Mouse (Mus musculus): ENCODE results near the gene Med6. TPM values are rescaled to one million over a fixed set of nuclear protein-coding genes. Genes with fewer than 3 reads are reported as not detected.
A peak's percentile ranks its signal among the peaks of the same experiment; 100 is the strongest.

Med6 gene
- polyA plus RNA-seq (2014; fragmentation: Nextera tagmentation; extraction: Ambion mirVana) = 77.1 and 82.1 TPM in 2 replicates

DNA sequence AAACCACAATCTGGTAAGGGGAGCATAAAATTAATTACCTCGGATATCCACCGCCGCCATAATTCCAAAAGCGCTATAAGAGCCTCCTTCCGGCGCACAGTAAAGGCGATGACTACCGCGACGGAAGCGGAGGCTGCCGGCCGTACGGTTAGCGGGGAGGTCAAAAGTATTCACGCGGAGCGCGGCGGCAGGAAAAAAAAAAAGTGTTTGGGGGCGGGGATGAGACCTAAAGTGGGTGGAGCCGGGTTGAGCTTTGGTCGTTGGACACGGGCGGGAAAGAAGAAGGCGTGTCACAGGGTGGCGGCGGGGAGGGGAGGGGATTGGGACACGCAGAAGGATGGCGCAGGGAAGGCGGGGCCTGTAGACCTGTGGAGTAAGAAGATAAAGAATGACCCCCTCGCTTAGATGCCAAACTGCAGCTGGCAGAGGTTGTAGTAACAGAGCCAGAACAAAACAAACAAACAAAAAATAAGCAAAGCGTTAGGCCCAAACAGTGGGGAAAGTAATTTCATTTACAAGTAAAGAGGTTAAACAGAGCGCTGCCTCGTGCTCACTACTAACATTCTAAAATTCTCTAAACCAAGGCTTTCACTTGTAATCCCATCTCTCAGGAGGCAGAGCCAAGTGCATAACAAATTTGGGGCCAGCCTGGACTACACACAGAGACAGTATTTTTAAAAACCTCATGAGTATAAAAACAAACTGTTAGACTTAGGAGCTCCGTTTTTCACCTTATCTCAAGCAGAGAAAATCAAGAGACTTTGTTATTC lies at the start of gene Med6:
Med6 (minus strand) TSS at position 107 of the 770 bp plus-strand sequence.
- no peak within 1 kb of the TSS for H3K27ac ChIP-seq (ENCODE audit: low read depth, low read length)
- WGBS = 4% methylated on average over 36 of the region's 36 CpGs
- ATAC-seq (ENCODE audit: insufficient read depth, low FRiP score, low TSS enrichment) = peak; percentile 96

DNA sequence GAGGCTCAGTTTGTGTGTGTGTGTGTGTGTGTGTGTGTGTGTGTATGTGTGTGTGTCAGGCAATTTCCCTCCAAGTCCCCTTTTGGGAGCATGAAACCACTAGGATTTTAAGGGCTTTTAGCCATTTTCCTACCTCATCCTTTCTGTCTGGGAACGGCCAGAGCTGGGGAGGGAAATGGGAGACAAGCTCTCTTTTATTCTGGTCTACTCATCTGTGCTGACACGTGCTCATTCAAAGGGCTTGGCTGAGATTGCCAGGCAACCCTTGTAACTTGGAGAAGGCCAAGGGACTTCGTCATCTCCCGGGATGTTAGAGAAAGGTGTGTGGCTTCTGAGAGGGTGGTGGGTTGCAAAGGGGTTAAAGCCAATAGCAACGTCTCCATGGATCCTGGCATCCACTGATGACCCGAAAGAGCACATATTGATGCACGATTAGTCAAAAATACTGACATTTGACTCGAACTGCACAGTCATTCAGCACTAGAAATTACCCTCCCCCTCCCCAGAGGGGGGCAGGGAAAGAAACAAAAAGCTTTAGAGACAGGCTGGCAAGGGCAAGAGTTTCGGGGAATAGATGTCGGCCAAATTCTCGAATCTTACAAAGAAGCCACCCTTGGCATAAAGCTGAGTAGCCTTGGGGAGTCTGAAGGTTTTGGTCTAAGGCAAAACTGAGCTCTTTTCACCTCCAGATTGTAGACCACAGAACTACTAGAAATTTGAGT lies 47.7 kb upstream of the Med6 start:
- H3K4me3 ChIP-seq (ENCODE audit: low read depth, low read length) = no peak overlapping the region
- H3K4me1 ChIP-seq (ENCODE audit: control insufficient read depth, insufficient read depth, low read length) = no peaks in the 10 kb centered on the region
- H3K9ac ChIP-seq (ENCODE audit: low read length) = no peak overlapping the region
- H3K36me3 ChIP-seq (ENCODE audit: control insufficient read depth, insufficient read depth, low read length) = no peaks in the 10 kb centered on the region
- H3K27ac ChIP-seq (ENCODE audit: low read depth, low read length) = no peak overlapping the region
- WGBS = 53% methylated on average over 11 of the region's 11 CpGs
- no peaks in the 10 kb centered on the region for H3K27me3 ChIP-seq (ENCODE audit: control insufficient read depth, insufficient read depth, low read length)
- no peaks in the 10 kb centered on the region for H3K9me3 ChIP-seq (ENCODE audit: control insufficient read depth, low read length)
- H3K4me2 ChIP-seq (ENCODE audit: low read depth) = no peak overlapping the region
- ATAC-seq (ENCODE audit: insufficient read depth, low FRiP score, low TSS enrichment) = no peak
- no peak for DNase-seq (ENCODE audit: low spot score)

More for the DNA sequence above, at the start of gene Med6:
- Histone ChIP-seq H3K9me3 (ENCODE audit: control insufficient read depth, low read length) (no peaks in the 10 kb centered on the region), H3K4me3 (ENCODE audit: low read depth, low read length) (peak within 1 kb of the TSS; percentile 59), H3K36me3 (ENCODE audit: control insufficient read depth, insufficient read depth, low read length) (no peaks in the 10 kb centered on the region), H3K4me2 (ENCODE audit: low read depth) (peak within 1 kb of the TSS; percentile 53), H3K27me3 (ENCODE audit: control insufficient read depth, insufficient read depth, low read length) (no peaks in the 10 kb centered on the region), H3K4me1 (ENCODE audit: control insufficient read depth, insufficient read depth, low read length) (no peaks in the 10 kb centered on the region), H3K9ac (ENCODE audit: low read length) (peak within 1 kb of the TSS; percentile 59)
- peak; percentile 98 for DNase-seq (ENCODE audit: low spot score)

DNA sequence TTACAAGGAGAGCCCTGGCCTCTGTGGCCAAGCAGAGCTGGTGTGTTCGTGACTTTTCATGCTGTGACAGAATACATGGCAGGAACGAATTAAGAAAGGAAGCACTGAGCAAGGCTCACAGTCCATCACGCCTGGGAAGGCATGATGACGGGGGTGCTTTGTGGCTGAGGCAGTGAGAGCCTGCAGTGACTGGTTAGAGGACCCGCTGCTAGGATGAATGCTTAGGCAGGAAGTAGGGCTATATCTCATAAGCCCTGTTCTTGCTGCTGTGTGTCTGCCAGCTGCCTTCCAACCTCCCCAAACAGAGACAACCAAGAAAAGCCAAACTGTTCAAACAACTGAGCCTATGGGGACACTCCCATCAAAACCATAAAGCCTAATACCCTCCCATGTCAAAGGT lies 45.8 kb upstream of the Med6 start:
- Histone ChIP-seq H3K36me3 (ENCODE audit: control insufficient read depth, insufficient read depth, low read length) (no peaks in the 10 kb centered on the region), H3K27me3 (ENCODE audit: control insufficient read depth, insufficient read depth, low read length) (no peaks in the 10 kb centered on the region), H3K4me1 (ENCODE audit: control insufficient read depth, insufficient read depth, low read length) (no peaks in the 10 kb centered on the region), H3K4me3 (ENCODE audit: low read depth, low read length) (no peak overlapping the region), H3K9ac (ENCODE audit: low read length) (no peak overlapping the region), H3K27ac (ENCODE audit: low read depth, low read length) (no peak overlapping the region), H3K9me3 (ENCODE audit: control insufficient read depth, low read length) (no peaks in the 10 kb centered on the region), H3K4me2 (ENCODE audit: low read depth) (no peak overlapping the region)
- DNase-seq (ENCODE audit: low spot score) = no peak
- no peak for ATAC-seq (ENCODE audit: insufficient read depth, low FRiP score, low TSS enrichment)
- 67% methylated on average over 5 of the region's 5 CpGs for WGBS

DNA sequence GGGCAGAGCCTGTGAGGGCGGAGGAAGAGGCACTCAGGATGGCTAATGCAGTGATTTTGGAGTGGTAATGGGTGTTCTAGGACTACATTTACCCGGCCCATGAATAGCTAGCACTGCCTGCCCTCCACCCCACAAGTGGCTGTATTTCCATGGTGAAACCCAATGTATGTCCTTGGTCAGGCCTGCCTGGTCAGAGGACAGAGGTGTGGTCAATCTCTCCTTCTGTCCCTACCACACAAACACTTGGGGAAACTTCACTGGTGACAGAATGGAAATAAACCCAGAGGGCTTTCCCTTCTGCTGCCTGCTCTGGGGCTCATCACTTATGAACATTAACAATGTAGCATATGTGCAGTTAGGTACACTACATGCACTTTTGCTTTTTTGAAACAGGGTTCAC lies 38.4 kb upstream of the Med6 start:
- Histone ChIP-seq H3K4me1 (ENCODE audit: control insufficient read depth, insufficient read depth, low read length) (peaks cover 4% of the 10 kb centered on the region; the same call in 1 of the 2 replicates), H3K4me2 (ENCODE audit: low read depth) (no peak overlapping the region), H3K27me3 (ENCODE audit: control insufficient read depth, insufficient read depth, low read length) (peaks cover 10% of the 10 kb centered on the region; the same call in 1 of the 2 replicates), H3K9ac (ENCODE audit: low read length) (no peak overlapping the region), H3K36me3 (ENCODE audit: control insufficient read depth, insufficient read depth, low read length) (no peaks in the 10 kb centered on the region), H3K4me3 (ENCODE audit: low read depth, low read length) (no peak overlapping the region), H3K27ac (ENCODE audit: low read depth, low read length) (no peak overlapping the region), H3K9me3 (ENCODE audit: control insufficient read depth, low read length) (no peaks in the 10 kb centered on the region)
- DNase-seq (ENCODE audit: low spot score) (no peak), ATAC-seq (ENCODE audit: insufficient read depth, low FRiP score, low TSS enrichment) (no peak)
- 75% methylated on average over 2 of the region's 2 CpGs for WGBS

GRCm38 (mm10) chr12:81631661-81632401 lies 37.0 kb upstream of the Med6 start:
- peak overlapping the region; percentile 97 for H3K4me2 ChIP-seq (ENCODE audit: low read depth)
- peak overlapping the region; percentile 80 for H3K9ac ChIP-seq (ENCODE audit: low read length)
- peak; percentile 37 for DNase-seq (ENCODE audit: low spot score)
- H3K27ac ChIP-seq (ENCODE audit: low read depth, low read length) = peak overlapping the region; percentile 1
- WGBS = 3% methylated on average over 30 of the region's 31 CpGs
- no peak for ATAC-seq (ENCODE audit: insufficient read depth, low FRiP score, low TSS enrichment)
- H3K9me3 ChIP-seq (ENCODE audit: control insufficient read depth, low read length) = no peaks in the 10 kb centered on the region
- H3K27me3 ChIP-seq (ENCODE audit: control insufficient read depth, insufficient read depth, low read length) = peaks cover 10% of the 10 kb centered on the region; the same call in 1 of the 2 replicates
- H3K36me3 ChIP-seq (ENCODE audit: control insufficient read depth, insufficient read depth, low read length) = no peaks in the 10 kb centered on the region
- H3K4me1 ChIP-seq (ENCODE audit: control insufficient read depth, insufficient read depth, low read length) = peaks cover 4% of the 10 kb centered on the region; the same call in 1 of the 2 replicates
- peak overlapping the region; percentile 61 for H3K4me3 ChIP-seq (ENCODE audit: low read depth, low read length)

DNA sequence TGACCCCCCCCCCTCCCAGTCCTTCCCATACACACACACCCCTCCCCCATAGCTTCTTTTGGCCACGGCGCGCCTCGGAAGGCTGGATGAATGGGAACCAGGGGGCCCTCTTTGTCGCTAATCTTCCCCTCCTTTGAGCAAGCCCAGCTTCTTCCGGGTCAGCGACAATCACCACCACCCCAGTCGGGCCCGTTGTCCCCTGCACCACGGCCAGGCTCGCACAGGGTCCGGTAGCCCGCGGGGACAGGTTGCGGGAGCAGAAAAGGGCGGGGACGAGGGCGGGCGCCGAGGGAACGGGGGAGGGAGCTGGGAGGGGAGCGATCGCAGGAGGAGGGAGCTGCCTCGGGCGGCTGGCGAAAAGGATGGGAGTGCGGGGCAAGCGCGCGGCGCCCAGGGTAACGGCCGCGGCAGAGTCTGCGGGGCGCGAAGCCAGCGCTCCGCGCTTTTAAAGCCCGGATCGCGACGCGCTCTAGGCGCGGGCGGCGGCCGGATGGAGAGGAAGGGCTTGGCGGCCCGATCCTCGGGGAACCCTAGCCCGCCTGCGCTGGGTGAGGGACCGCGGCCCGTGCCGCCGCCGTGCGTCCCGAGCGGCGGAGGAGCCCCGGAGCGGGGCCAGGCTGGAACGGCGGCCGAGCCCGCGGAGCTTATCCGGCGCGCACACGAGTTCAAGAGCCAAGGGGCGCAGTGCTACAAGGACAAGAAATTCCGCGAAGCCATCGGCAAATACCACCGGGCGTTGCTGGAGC lies 36.3 kb upstream of the Med6 start, which contains the start of gene Ttc9:
Ttc9 (plus strand) TSS at position 335 of the 746 bp plus-strand sequence.
- Histone ChIP-seq H3K27ac (ENCODE audit: low read depth, low read length) (peak within 1 kb of the TSS; percentile 1), H3K36me3 (ENCODE audit: control insufficient read depth, insufficient read depth, low read length) (no peaks in the 10 kb centered on the region), H3K4me1 (ENCODE audit: control insufficient read depth, insufficient read depth, low read length) (peaks cover 4% of the 10 kb centered on the region; the same call in 1 of the 2 replicates), H3K27me3 (ENCODE audit: control insufficient read depth, insufficient read depth, low read length) (peaks cover 10% of the 10 kb centered on the region; the same call in 1 of the 2 replicates), H3K9me3 (ENCODE audit: control insufficient read depth, low read length) (no peaks in the 10 kb centered on the region), H3K4me3 (ENCODE audit: low read depth, low read length) (peak within 1 kb of the TSS; percentile 61), H3K9ac (ENCODE audit: low read length) (peak within 1 kb of the TSS; percentile 80), H3K4me2 (ENCODE audit: low read depth) (peak within 1 kb of the TSS; percentile 97)
- under 1% methylated on average over 68 of the region's 82 CpGs for WGBS
- ATAC-seq (ENCODE audit: insufficient read depth, low FRiP score, low TSS enrichment) (peak; percentile 85), DNase-seq (ENCODE audit: low spot score) (peak; percentile 69)

DNA sequence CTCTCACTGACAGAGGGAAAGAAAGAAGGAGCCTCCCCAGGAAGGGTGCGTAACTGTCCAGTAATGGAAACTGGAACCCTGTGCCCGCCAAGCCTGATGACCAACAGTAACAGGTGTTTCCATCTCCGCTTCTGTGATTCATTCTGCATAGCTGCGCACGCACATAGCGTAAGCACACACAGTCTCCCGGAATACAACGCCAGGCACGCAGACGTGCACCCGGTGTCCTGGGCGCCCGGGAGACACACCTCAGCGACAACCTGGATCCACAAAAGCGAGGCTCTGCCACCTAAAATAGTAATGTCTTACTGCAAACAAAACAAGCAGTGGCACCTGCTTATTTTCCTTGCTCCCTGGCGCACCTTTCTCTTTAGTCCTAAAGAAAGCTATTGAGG lies 35.7 kb upstream of the Med6 start:
- Histone ChIP-seq H3K36me3 (ENCODE audit: control insufficient read depth, insufficient read depth, low read length) (no peaks in the 10 kb centered on the region), H3K9ac (ENCODE audit: low read length) (no peak overlapping the region; the same call in 1 of the 2 replicates), H3K4me2 (ENCODE audit: low read depth) (peak overlapping the region; percentile 97), H3K9me3 (ENCODE audit: control insufficient read depth, low read length) (no peaks in the 10 kb centered on the region), H3K4me1 (ENCODE audit: control insufficient read depth, insufficient read depth, low read length) (peaks cover 4% of the 10 kb centered on the region; the same call in 1 of the 2 replicates), H3K27me3 (ENCODE audit: control insufficient read depth, insufficient read depth, low read length) (peaks cover 10% of the 10 kb centered on the region; the same call in 1 of the 2 replicates), H3K4me3 (ENCODE audit: low read depth, low read length) (peak overlapping the region; percentile 61), H3K27ac (ENCODE audit: low read depth, low read length) (peak overlapping the region; percentile 1; the same call in 1 of the 2 replicates)
- WGBS = 1% methylated on average over 16 of the region's 16 CpGs
- DNase-seq (ENCODE audit: low spot score) = peak; percentile 57
- 0 out of 2 replicates have a peak, but pooled peaks have one; percentile 46 for ATAC-seq (ENCODE audit: insufficient read depth, low FRiP score, low TSS enrichment)

- ATAC-seq (ENCODE audit: insufficient read depth, low FRiP score, low TSS enrichment) = no peak
Measured at GRCm38 (mm10) chr12:81628091-81628490, 33.3 kb upstream of the Med6 start.

More at GRCm38 (mm10) chr12:81628091-81628490, 33.3 kb upstream of the Med6 start:
- Histone ChIP-seq H3K4me1 (ENCODE audit: control insufficient read depth, insufficient read depth, low read length) (peaks cover 4% of the 10 kb centered on the region; the same call in 1 of the 2 replicates), H3K9ac (ENCODE audit: low read length) (no peak overlapping the region), H3K27ac (ENCODE audit: low read depth, low read length) (no peak overlapping the region), H3K27me3 (ENCODE audit: control insufficient read depth, insufficient read depth, low read length) (peaks cover 10% of the 10 kb centered on the region; the same call in 1 of the 2 replicates), H3K36me3 (ENCODE audit: control insufficient read depth, insufficient read depth, low read length) (no peaks in the 10 kb centered on the region), H3K9me3 (ENCODE audit: control insufficient read depth, low read length) (no peaks in the 10 kb centered on the region), H3K4me2 (ENCODE audit: low read depth) (no peak overlapping the region), H3K4me3 (ENCODE audit: low read depth, low read length) (no peak overlapping the region)
- 84% methylated on average over 4 of the region's 4 CpGs for WGBS
- no peak for DNase-seq (ENCODE audit: low spot score)

Data from neural tube, embryonic 11.5 days (tissue).